In the genomic region with DNA sequence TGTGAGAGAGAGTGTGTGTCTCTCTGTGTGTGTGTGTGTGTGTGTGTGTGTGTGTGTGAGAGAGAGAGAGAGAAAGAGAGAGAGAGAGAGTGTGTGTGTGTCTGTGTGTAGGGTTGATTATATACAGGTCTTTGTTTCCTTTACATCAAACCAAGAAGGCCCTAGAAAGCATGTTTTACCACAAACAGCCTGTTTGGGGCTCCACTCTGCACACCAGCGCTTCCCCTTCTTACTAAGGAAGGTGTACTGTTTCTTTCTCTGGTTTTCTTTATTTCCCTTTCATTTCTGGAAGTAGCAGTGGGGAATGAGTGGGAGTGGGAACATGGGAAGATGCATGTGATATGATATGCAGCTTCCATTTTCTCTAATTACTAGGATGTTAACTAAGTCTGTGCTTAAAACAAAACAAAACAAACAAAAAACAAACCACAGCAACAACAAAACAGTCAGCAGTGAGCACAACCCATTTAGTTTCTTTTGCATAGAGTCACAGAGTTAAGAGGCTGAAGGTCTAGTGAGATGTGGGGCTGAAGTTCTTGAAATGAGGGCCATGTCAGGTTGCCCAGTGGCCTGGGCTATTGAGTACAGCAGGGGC, we compare ENCODE assay signal across 8 mouse cellular contexts. TPM values are rescaled to one million over a fixed set of nuclear protein-coding genes. Genes with fewer than 3 reads are reported as not detected.
A peak's percentile ranks its signal among the peaks of the same experiment; 100 is the strongest.
DNase-seq lines count a peak whose midpoint lies in the region; ATAC-seq and TF ChIP-seq lines count a peak whose summit lies in the region.

No protein-coding gene starts in this region.

- no peak for DNase-seq in lung, embryonic 14.5 days
- DNase-seq in lung, postnatal 25 days (ENCODE audit: low spot score) = no peak
- DNase-seq in right cerebral cortex, postnatal 25 days = no peak
- no peak for DNase-seq in layer of hippocampus, adult 8-10 months (ENCODE audit: low spot score in 2 of 2)
- DNase-seq in left cerebral cortex, postnatal 4 days = no peak

- no peak overlapping the region for H3K4me3 ChIP-seq in lung, embryonic 14.5 days (ENCODE audit: low read depth, low read length)
- no peak overlapping the region for H3K4me3 ChIP-seq in embryonic facial prominence, embryonic 13.5 days
- H3K4me3 ChIP-seq in neural tube, embryonic 12.5 days = no peak overlapping the region

- TF ChIP-seq CTCF in lung, embryonic 14.5 days (IDR thresholded peaks at IDR 0.05; ENCODE audit: low read depth) = no peak

- no peaks in the 10 kb centered on the region for H3K36me3 ChIP-seq in lung, embryonic 14.5 days (ENCODE audit: insufficient read depth)
- peaks cover 4% of the 10 kb centered on the region; the same call in 1 of the 2 replicates for H3K36me3 ChIP-seq in embryonic facial prominence, embryonic 13.5 days
- no peaks in the 10 kb centered on the region for H3K36me3 ChIP-seq in neural tube, embryonic 12.5 days

- peaks cover 60% of the 10 kb centered on the region for H3K4me1 ChIP-seq in lung, embryonic 14.5 days (ENCODE audit: insufficient read depth)
- H3K4me1 ChIP-seq in embryonic facial prominence, embryonic 13.5 days = peaks cover 89% of the 10 kb centered on the region
- peaks cover 47% of the 10 kb centered on the region for H3K4me1 ChIP-seq in neural tube, embryonic 12.5 days

- H3K4me2 ChIP-seq in lung, embryonic 14.5 days = peak overlapping the region; percentile 42
- H3K4me2 ChIP-seq in embryonic facial prominence, embryonic 13.5 days = peak overlapping the region; percentile 52
- 0 out of 2 replicates have a peak overlapping the region, but pooled peaks have one; percentile 18 for H3K4me2 ChIP-seq in neural tube, embryonic 12.5 days (replicated peaks)

- peak overlapping the region; percentile 94 for H3K27ac ChIP-seq in lung, embryonic 14.5 days (ENCODE audit: low read depth)
- H3K27ac ChIP-seq in embryonic facial prominence, embryonic 13.5 days = peak overlapping the region; percentile 98
- peak overlapping the region; percentile 9 for H3K27ac ChIP-seq in neural tube, embryonic 12.5 days

- H3K27me3 ChIP-seq in lung, embryonic 14.5 days (ENCODE audit: insufficient read depth, low read length) = no peaks in the 10 kb centered on the region
- no peaks in the 10 kb centered on the region for H3K27me3 ChIP-seq in embryonic facial prominence, embryonic 13.5 days
- H3K27me3 ChIP-seq in neural tube, embryonic 12.5 days (replicated peaks) = no peaks in the 10 kb centered on the region

- intact Hi-C loops in left cerebral cortex, postnatal 4 days (cut with DNase I) = no loop called here

- WGBS in lung, embryonic 14.5 days = 44% methylated on average over 1 of the region's 1 CpGs
- WGBS in embryonic facial prominence, embryonic 13.5 days = 18% methylated on average over 1 of the region's 1 CpGs
- 67% methylated on average over 1 of the region's 1 CpGs for WGBS in neural tube, embryonic 12.5 days

- no peak overlapping the region for H3K9ac ChIP-seq in lung, embryonic 14.5 days
- H3K9ac ChIP-seq in embryonic facial prominence, embryonic 13.5 days = no peak overlapping the region
- no peak overlapping the region for H3K9ac ChIP-seq in neural tube, embryonic 12.5 days

- H3K9me3 ChIP-seq in lung, embryonic 14.5 days (ENCODE audit: low read depth, low read length) = no peaks in the 10 kb centered on the region
- no peaks in the 10 kb centered on the region for H3K9me3 ChIP-seq in embryonic facial prominence, embryonic 13.5 days
- no peaks in the 10 kb centered on the region for H3K9me3 ChIP-seq in neural tube, embryonic 12.5 days

- ATAC-seq in lung, embryonic 14.5 days (ENCODE audit: insufficient read depth) = peak; percentile 8; the same call in 1 of the 2 replicates
- ATAC-seq in embryonic facial prominence, embryonic 13.5 days (ENCODE audit: insufficient number of reproducible peaks, insufficient read depth, low FRiP score, low TSS enrichment, low read depth) = no peak
- ATAC-seq in inflammation-experienced regulatory T-cells, adult 6 months = peak; percentile 38
- 0 out of 2 replicates have a peak, but pooled peaks have one; percentile 4 for ATAC-seq in neural tube, embryonic 12.5 days (ENCODE audit: low FRiP score, low read depth)

RNA-seq across cellular contexts. Expression of a gene that starts 49.4 kb away (rescaled TPM):
- polyA plus RNA-seq in lung, embryonic 14.5 days (2014; fragmentation: Nextera tagmentation; extraction: Ambion mirVana) = 43.8 and 45.1 TPM in 2 replicates
- 35.4 and 37.8 TPM in 2 replicates for polyA plus RNA-seq in embryonic facial prominence, embryonic 13.5 days (2015; fragmentation: Nextera tagmentation; extraction: Ambion mirVana)
- 10 to 100 TPM; 13.2 to 20.4 (median 15.1) TPM for polyA plus RNA-seq in inflammation-experienced regulatory T-cells, adult 6 months (2017; shearing (Covaris generic))
- polyA plus RNA-seq in neural tube, embryonic 12.5 days (2016; fragmentation: Nextera tagmentation; extraction: Ambion mirVana) = 16.8 and 17.1 TPM in 2 replicates
- 10 to 100 TPM; 22.9 to 29.1 (median 26.8) TPM for total RNA-seq in layer of hippocampus, adult 8-10 months (2022)
- total RNA-seq in left cerebral cortex, postnatal 4 days (2021) = 10 to 100 TPM; 22.4 to 24.4 TPM

Comparison
In these comparisons a context has a peak if more than half of its experiments do, and no peak if none do; other contexts are left out.
1. H3K27ac ChIP-seq: peak in every context shown above with its lines; median percentile 98 in embryonic facial prominence, embryonic 13.5 days; 94 in lung, embryonic 14.5 days; 9 in neural tube, embryonic 12.5 days.